Mouse (Mus musculus) spleen, adult 10 weeks (tissue): ENCODE measurements around the gene Amy2a1. TPM values are rescaled to one million over a fixed set of nuclear protein-coding genes. Genes with fewer than 3 reads are reported as not detected.

Experiments
- polyA plus RNA-seq: library from polyadenylated mRNA; stranded (reverse); fragments of 350-450 nt; fragmentation: Illumina TruSeq; extraction: RNeasy Lipid Tissue Mini Kit (QIAGEN cat#74804); gene quantifications from one replicate; pipeline ENCODE4 v1.2.3, GENCODE M21; 2015; ENCODE audit warnings: low replicate concordance; ENCODE audit not compliant: insufficient read depth

The Amy2a1 gene
- polyA plus RNA-seq = 10.5 TPM

GRCm38 (mm10) chr3:113532328-113532727 lies at the start of gene Amy2a1:
Gene Amy2a1, minus strand, starts transcription at chr3:113532428.

Other genes with a start within 250 kb of the Amy2a1 start
- gene Amy2a4, start 241.0 kb downstream of the Amy2a1 start, polyA plus RNA-seq = 17.2 TPM
- gene Amy2a3, start 208.4 kb downstream of the Amy2a1 start, polyA plus RNA-seq = 17.2 TPM
- gene Amy2a2, start 175.8 kb downstream of the Amy2a1 start, polyA plus RNA-seq = 17.2 TPM
- 3.7 TPM for gene Amy1, start 74.3 kb upstream of the Amy2a1 start, polyA plus RNA-seq
- 54.6 TPM for gene Rnpc3, start 97.7 kb upstream of the Amy2a1 start, polyA plus RNA-seq